Mouse (Mus musculus) small intestine, adult 2 months (tissue): ENCODE measurements around the gene Tap2. TPM values are rescaled to one million over a fixed set of nuclear protein-coding genes. Genes with fewer than 3 reads are reported as not detected.

Experiments
- H3K27ac ChIP-seq: fragments of 200-500 bp; 2 replicates; pipeline ENCODE4 v1.5.1; 2012; ENCODE audit warnings: low read depth, low read length, control low read depth, inconsistent platforms; ENCODE audit not compliant: insufficient read depth
- H3K27me3 ChIP-seq: fragments of 200-500 bp; 2 replicates; pipeline ENCODE4 v1.6.1; 2012; ENCODE audit warnings: mild to moderate bottlenecking, moderate library complexity, low read length, inconsistent platforms; ENCODE audit not compliant: control insufficient read depth, insufficient read depth
- H3K36me3 ChIP-seq: fragments of 200-500 bp; 2 replicates; pipeline ENCODE4 v1.6.1; 2012; ENCODE audit warnings: mild to moderate bottlenecking, low read length, control low read depth, inconsistent platforms; ENCODE audit not compliant: control insufficient read depth, insufficient read depth
- H3K4me1 ChIP-seq: fragments of 200-500 bp; 2 replicates; pipeline ENCODE4 v1.6.1; 2012; ENCODE audit warnings: low read length, inconsistent platforms, mixed read lengths; ENCODE audit not compliant: control insufficient read depth, insufficient read depth, insufficient read length
- H3K4me3 ChIP-seq: fragments of 200-500 bp; 2 replicates; pipeline ENCODE4 v1.5.1; 2012; ENCODE audit warnings: low read depth, mild to moderate bottlenecking, control low read depth, inconsistent platforms, low read length, moderate library complexity
- CTCF ChIP-seq: fragments of 200-500 bp; IDR thresholded peaks from 2 replicates; pipeline ENCODE4 v1.5.1; 2012; ENCODE audit warnings: low read depth, mild to moderate bottlenecking, control low read depth, inconsistent platforms, low read length, moderate library complexity, mixed read lengths; ENCODE audit not compliant: insufficient replicate concordance, insufficient read length; ENCODE audit errors: extremely low read depth
- POLR2A ChIP-seq: fragments of 200-500 bp; IDR thresholded peaks from 2 replicates; pipeline ENCODE4 v1.6.1; 2012; ENCODE audit warnings: low read depth, mild to moderate bottlenecking, control low read depth, inconsistent platforms, low read length, moderate library complexity
- WGBS: fragments of 180-500 bp; shearing (Covaris S2); methylation state at CpG from one replicate; pipeline ENCODE4 v1.1.7; 2018; 5-methylcytosine and 5-hydroxymethylcytosine counted together
- polyA plus RNA-seq: library from polyadenylated mRNA; depleted of rRNA; stranded (reverse); fragments of >200 nt; gene quantifications from 2 replicates; pipeline ENCODE4 v1.2.3, GENCODE M21; 2012

Tap2 gene
- polyA plus RNA-seq, 1 experiment = 66.1 TPM

GRCm38 (mm10) chr17:34201506-34202055, 1.7 kb upstream of the Tap2 start:
- Histone ChIP-seq H3K27ac (no peak overlapping the region), H3K27me3 (no peaks in the 10 kb centered on the region), H3K4me1 (peaks cover 15% of the 10 kb centered on the region), H3K4me3 (no peak overlapping the region), H3K36me3 (peaks cover 23% of the 10 kb centered on the region)
- WGBS = 84% methylated on average over 7 of the region's 7 CpGs
- no peak for TF ChIP-seq POLR2A
- no peak for TF ChIP-seq CTCF

- TF ChIP-seq CTCF (no peak), POLR2A (no peak)
- Histone ChIP-seq H3K36me3 (peaks cover 18% of the 10 kb centered on the region), H3K27ac (no peak overlapping the region), H3K4me1 (peaks cover 13% of the 10 kb centered on the region), H3K4me3 (no peak overlapping the region), H3K27me3 (no peaks in the 10 kb centered on the region)
- WGBS = 93% methylated on average over 4 of the region's 4 CpGs
These were observed 426 bp upstream of the Tap2 start for GRCm38 (mm10) chr17:34202760-34203442.

- H3K4me3 ChIP-seq = peak overlapping the region; percentile 82
- H3K27ac ChIP-seq = peak overlapping the region; percentile 75
- WGBS = under 1% methylated on average over 44 of the region's 44 CpGs
- TF ChIP-seq CTCF (peak; percentile 91), POLR2A (peak; percentile 63)
- H3K4me1 ChIP-seq = peaks cover 10% of the 10 kb centered on the region
- H3K27me3 ChIP-seq = no peaks in the 10 kb centered on the region
- H3K36me3 ChIP-seq = peaks cover 23% of the 10 kb centered on the region
These were observed 1.1 kb downstream of the Tap2 start for GRCm38 (mm10) chr17:34204303-34205010.

- 40% methylated on average over 18 of the region's 18 CpGs for WGBS
- peaks cover 10% of the 10 kb centered on the region for H3K4me1 ChIP-seq
- TF ChIP-seq POLR2A (no peak), CTCF (no peak)
- H3K27me3 ChIP-seq = no peaks in the 10 kb centered on the region
- H3K36me3 ChIP-seq = peaks cover 23% of the 10 kb centered on the region
- H3K27ac ChIP-seq = peak overlapping the region; percentile 56
- H3K4me3 ChIP-seq = peak overlapping the region; percentile 82
These were observed 1.9 kb downstream of the Tap2 start for GRCm38 (mm10) chr17:34205021-34205745.

- whole genome bisulfite sequencing = 32% methylated on average over 9 of the region's 9 CpGs
- Histone ChIP-seq H3K36me3 (peaks cover 20% of the 10 kb centered on the region), H3K27ac (peak overlapping the region; percentile 56), H3K4me1 (peaks cover 10% of the 10 kb centered on the region), H3K4me3 (peak overlapping the region; percentile 82), H3K27me3 (no peaks in the 10 kb centered on the region)
- TF ChIP-seq POLR2A = no peak
- TF ChIP-seq CTCF = peak; percentile 46; the same call in 1 of the 2 replicates
These were observed 2.4 kb downstream of the Tap2 start for GRCm38 (mm10) chr17:34205746-34206176.

GRCm38 (mm10) chr17:34206731-34207130, 3.4 kb downstream of the Tap2 start:
- Histone ChIP-seq H3K27ac (no peak overlapping the region), H3K27me3 (no peaks in the 10 kb centered on the region), H3K36me3 (peaks cover 16% of the 10 kb centered on the region), H3K4me1 (peaks cover 11% of the 10 kb centered on the region), H3K4me3 (no peak overlapping the region)
- TF ChIP-seq CTCF = no peak
- TF ChIP-seq POLR2A = no peak
- WGBS = 82% methylated on average over 5 of the region's 5 CpGs

- H3K27me3 ChIP-seq = no peaks in the 10 kb centered on the region
- H3K4me1 ChIP-seq = peaks cover 14% of the 10 kb centered on the region
- H3K36me3 ChIP-seq = peaks cover 21% of the 10 kb centered on the region
- H3K27ac ChIP-seq = no peak overlapping the region
- 72% methylated on average over 3 of the region's 3 CpGs for WGBS
- TF ChIP-seq CTCF = no peak
- TF ChIP-seq POLR2A = no peak
- no peak overlapping the region for H3K4me3 ChIP-seq
These were observed 4.1 kb downstream of the Tap2 start for GRCm38 (mm10) chr17:34207456-34207855.
